In genomic region chr12:81333841-81334240, GRCm38 (mm10) we compare ENCODE assay signal across 10 mouse cellular contexts. TPM values are rescaled to one million over a fixed set of nuclear protein-coding genes. Genes with fewer than 3 reads are reported as not detected.
DNase-seq lines count a peak whose midpoint lies in the region; ATAC-seq and TF ChIP-seq lines count a peak whose summit lies in the region.
"Had no signal": no experiment of that assay in that cellular context is flagged by ENCODE, and none has a peak within 500 bp of the region (broad histone marks: within the 10 kb centered on the region; RNA-seq: fewer than 3 reads in every experiment).

No protein-coding gene starts in this region.

- peak overlapping the region; percentile 95 for H3K27ac ChIP-seq in gastrocnemius, adult 2 months
- H3K27ac ChIP-seq in neural tube, embryonic 11.5 days (ENCODE audit: low read depth, low read length) = no peak overlapping the region
- H3K27ac ChIP-seq in limb, embryonic 15.5 days = no peak overlapping the region
- H3K27ac ChIP-seq: macrophage had no signal

- intact Hi-C loops in gastrocnemius, adult 2 months (cut with DNase I) = loop anchor here (2.0 to 5.0 kb wide), 4 partner anchors 47 to 132 kb away; no protein-coding TSS in a partner anchor

- H3K4me3 ChIP-seq in gastrocnemius, adult 2 months = peak overlapping the region; percentile 79
- no peak overlapping the region for H3K4me3 ChIP-seq in neural tube, embryonic 11.5 days (ENCODE audit: low read depth, low read length)
- H3K4me3 ChIP-seq in limb, embryonic 15.5 days = peak overlapping the region; percentile 57; the same call in 1 of the 2 replicates

- H3K9me3 ChIP-seq in neural tube, embryonic 11.5 days (ENCODE audit: control insufficient read depth, low read length) = no peaks in the 10 kb centered on the region
- no peaks in the 10 kb centered on the region for H3K9me3 ChIP-seq in limb, embryonic 15.5 days

- peaks cover 3% of the 10 kb centered on the region; the same call in 1 of the 2 replicates for H3K4me1 ChIP-seq in neural tube, embryonic 11.5 days (ENCODE audit: control insufficient read depth, insufficient read depth, low read length)
- H3K4me1 ChIP-seq in limb, embryonic 15.5 days = peaks cover 18% of the 10 kb centered on the region

- 71% methylated on average over 5 of the region's 5 CpGs for WGBS in neural tube, embryonic 11.5 days
- WGBS in limb, embryonic 15.5 days = 66% methylated on average over 5 of the region's 5 CpGs

- H3K9ac ChIP-seq in neural tube, embryonic 11.5 days (ENCODE audit: low read length) = no peak overlapping the region
- no peak overlapping the region for H3K9ac ChIP-seq in limb, embryonic 15.5 days

- no peak for TF ChIP-seq CTCF in gastrocnemius, adult 2 months (IDR thresholded peaks at IDR 0.05)

- H3K36me3 ChIP-seq in neural tube, embryonic 11.5 days (ENCODE audit: control insufficient read depth, insufficient read depth, low read length) = no peaks in the 10 kb centered on the region
- H3K36me3 ChIP-seq in limb, embryonic 15.5 days = no peaks in the 10 kb centered on the region

- no peak for DNase-seq in gastrocnemius, adult 2 months
- no peak for DNase-seq in gastrocnemius, postnatal 10 days
- DNase-seq in neural tube, embryonic 11.5 days (ENCODE audit: low spot score) = no peak
- no peak for DNase-seq in neural tube, embryonic 10.5 days (ENCODE audit: extremely low spot score, low spot score)
- DNase-seq in testis, postnatal 14 days (ENCODE audit: low spot score) = no peak
- no peak for DNase-seq in adrenal gland, postnatal 10 days
- DNase-seq: liver had no signal

- ATAC-seq in neural tube, embryonic 11.5 days (ENCODE audit: insufficient read depth, low FRiP score, low TSS enrichment) = no peak
- ATAC-seq in limb, embryonic 15.5 days (ENCODE audit: insufficient number of reproducible peaks, low FRiP score, low TSS enrichment, low read depth) = no peak
- ATAC-seq in frontal cortex, adult (ENCODE audit: low TSS enrichment) = no peak

- H3K27me3 ChIP-seq in neural tube, embryonic 11.5 days (ENCODE audit: control insufficient read depth, insufficient read depth, low read length) = 0 out of 2 replicates have a peak, but pooled peaks cover 3% of the 10 kb centered on the region
- H3K27me3 ChIP-seq in limb, embryonic 15.5 days = peaks cover 35% of the 10 kb centered on the region

- H3K4me2 ChIP-seq in neural tube, embryonic 11.5 days (ENCODE audit: low read depth) = peak overlapping the region; percentile 97
- no peak overlapping the region for H3K4me2 ChIP-seq in limb, embryonic 15.5 days

RNA-seq across cellular contexts. Expression of gene Slc8a3, which starts 0.9 kb away (rescaled TPM):
- total RNA-seq in gastrocnemius, adult 2 months (2021) = 10 to 100 TPM; 23.6 to 26.1 TPM
- total RNA-seq in gastrocnemius, postnatal 10 days (2021) = 10 to 100 TPM; 35.8 to 48.7 TPM
- 1.7 TPM in 2 replicates for polyA plus RNA-seq in neural tube, embryonic 11.5 days (2014; fragmentation: Nextera tagmentation; extraction: Ambion mirVana)
- 2.9 and 3.5 TPM in 2 replicates for polyA plus RNA-seq in limb, embryonic 15.5 days (2015; fragmentation: Nextera tagmentation; extraction: Ambion mirVana)
- total RNA-seq in adrenal gland, postnatal 10 days (2021) = 1 to 10 TPM; 1.9 to 2.3 TPM
- polyA plus RNA-seq: macrophage had no signal

RNA-seq across cellular contexts. Expression of gene Gm4787, which starts 45.4 kb away (rescaled TPM):
- total RNA-seq in gastrocnemius, adult 2 months (2021) = 1 to 10 TPM in 1 of 2 experiments, under 1 TPM in 1; 0.95 to 1.1 TPM
- under 1 TPM; 0.66 to 0.90 TPM for total RNA-seq in gastrocnemius, postnatal 10 days (2021)
- 0.23 and 0.24 TPM in 2 replicates for polyA plus RNA-seq in neural tube, embryonic 11.5 days (2014; fragmentation: Nextera tagmentation; extraction: Ambion mirVana)
- 0.11 and 0.20 TPM in 2 replicates for polyA plus RNA-seq in limb, embryonic 15.5 days (2015; fragmentation: Nextera tagmentation; extraction: Ambion mirVana)
- total RNA-seq in adrenal gland, postnatal 10 days (2021) = 1 to 10 TPM in 1 of 2 experiments, under 1 TPM in 1; 0.66 to 2.6 TPM

Comparison
In these comparisons a context has a peak if more than half of its experiments do, and no peak if none do; other contexts are left out.
1. RNA of gene Slc8a3, which starts 0.9 kb away (total RNA-seq): 35.8 to 48.7 TPM in gastrocnemius, postnatal 10 days and 23.6 to 26.1 TPM in gastrocnemius, adult 2 months; 1.9 to 2.3 TPM in adrenal gland, postnatal 10 days; every median in the first group is over 4 times any median in the second.